Mouse (Mus musculus) lung, postnatal 4 days (tissue): ENCODE measurements around the gene Gm5580.
"Not testable (repeated sequence)": the region's sequence is repeated elsewhere in the genome, so short reads cannot be mapped to it uniquely, and the experiment has no call there.

Experiments used
- DNase-seq, 2 experiments: peaks; one replicate each; pipeline ENCODE4 v3.0.0; 2021

Gene Gm5580

GRCm38 (mm10) chr6:116550841-116551240 is at the start of gene Gm5580:
TSS of gene Gm5580 (plus strand) at chr6:116551141.
- DNase-seq = not testable (repeated sequence)

- DNase-seq = not testable (repeated sequence)
Measured at GRCm38 (mm10) chr6:116506302-116507003, 44.5 kb upstream of the Gm5580 start, which contains the start of gene Olfr212. TSS of gene Olfr212 (plus strand) at chr6:116506516.

- no peak for DNase-seq
Measured at GRCm38 (mm10) chr6:116514832-116515231, 36.1 kb upstream of the Gm5580 start.

GRCm38 (mm10) chr6:116538156-116538555 is 12.8 kb upstream of the Gm5580 start, which contains the start of gene Olfr213:
TSS of gene Olfr213 (plus strand) at chr6:116538456.
- no peak for DNase-seq

- no peak for DNase-seq
Measured at GRCm38 (mm10) chr6:116542500-116542899, 8.4 kb upstream of the Gm5580 start.

- no peak for DNase-seq
Measured at GRCm38 (mm10) chr6:116553935-116554334, 3.0 kb downstream of the Gm5580 start, which contains the start of gene Olfr214. TSS of gene Olfr214 (plus strand) at chr6:116554235.

- no peak for DNase-seq
Measured at GRCm38 (mm10) chr6:116554952-116555351, 4.0 kb downstream of the Gm5580 start.

- DNase-seq = peak in 1 of 2 experiments; percentile 26
Measured at GRCm38 (mm10) chr6:116569834-116570233, 18.9 kb downstream of the Gm5580 start.

- no peak for DNase-seq
Measured at GRCm38 (mm10) chr6:116584095-116584494, 33.2 kb downstream of the Gm5580 start, which contains the start of gene Olfr215. TSS of gene Olfr215 (minus strand) at chr6:116584195.

GRCm38 (mm10) chr6:116600969-116601368 is 50.0 kb downstream of the Gm5580 start:
- not testable (repeated sequence) for DNase-seq
